Mouse (Mus musculus) hindbrain, postnatal 0 days (tissue): ENCODE data around the gene Them4. TPM values are rescaled to one million over a fixed set of nuclear protein-coding genes. Genes with fewer than 3 reads are reported as not detected.
"Not testable (repeated sequence)": the region's sequence is repeated elsewhere in the genome, so short reads cannot be mapped to it uniquely, and the experiment has no call there.

Source experiments
- ATAC-seq: fragments of 200-750 bp; cut with Nextera tagmentation; 2 replicates; pipeline ENCODE4 v1.8.0; 2017; ENCODE audit warnings: mild to moderate bottlenecking, moderate TSS enrichment, moderate library complexity
- DNase-seq: peaks from one replicate; pipeline ENCODE4 v3.0.0-alpha.2; 2015; ENCODE audit warnings: low spot score
- H3K27ac ChIP-seq: fragments of 300-500 bp; sonication (generic); 2 replicates; pipeline ENCODE4 v1.5.1; 2014; ENCODE audit warnings: mild to moderate bottlenecking
- H3K27me3 ChIP-seq: fragments of 300-500 bp; sonication (generic); 2 replicates; pipeline ENCODE4 v1.6.1; 2014; ENCODE audit warnings: low read length, mixed read lengths; ENCODE audit not compliant: insufficient read depth
- H3K36me3 ChIP-seq: fragments of 300-500 bp; sonication (generic); 2 replicates; pipeline ENCODE4 v1.6.1; 2014; ENCODE audit warnings: low read length, mixed read lengths; ENCODE audit not compliant: insufficient read depth
- H3K4me1 ChIP-seq: fragments of 300-500 bp; sonication (generic); 2 replicates; pipeline ENCODE4 v1.6.1; 2014; ENCODE audit warnings: antibody characterized with exemption, low read length, mixed read lengths; ENCODE audit not compliant: insufficient read depth
- H3K4me2 ChIP-seq: fragments of 300-500 bp; sonication (generic); 2 replicates; pipeline ENCODE4 v1.6.1; 2014; ENCODE audit warnings: low read depth, mild to moderate bottlenecking, low read length, moderate library complexity, mixed read lengths
- H3K4me3 ChIP-seq: fragments of 300-500 bp; sonication (generic); 2 replicates; pipeline ENCODE4 v1.5.1; 2014; ENCODE audit warnings: low read length
- H3K9ac ChIP-seq: fragments of 300-500 bp; sonication (generic); replicated peaks from 2 replicates; pipeline ENCODE4 v1.6.1; 2014; ENCODE audit warnings: mild to moderate bottlenecking, low read length, moderate library complexity, mixed read lengths
- H3K9me3 ChIP-seq: fragments of 300-500 bp; sonication (generic); 2 replicates; pipeline ENCODE4 v1.6.1; 2016; ENCODE audit warnings: low read length, mixed read lengths
- CTCF ChIP-seq: IDR thresholded peaks from 2 replicates; pipeline ENCODE4 v1.5.1; 2016; ENCODE audit warnings: antibody characterized with exemption, control low read depth, low read depth
- WGBS: fragments of 180-500 bp; shearing (Covaris S2); extraction: QIAGEN DNeasy Blood & Tissue Kit; methylation state at CpG from one replicate; pipeline ENCODE4 v1.1.7; 2014; 5-methylcytosine and 5-hydroxymethylcytosine counted together
- polyA plus RNA-seq: library from polyadenylated mRNA; unstranded; fragments of >200 nt; fragmentation: Nextera tagmentation; extraction: Ambion mirVana; gene quantifications from 2 replicates; pipeline ENCODE4 v1.2.1, GENCODE M21; 2015
- total RNA-seq: library from RNA; depleted of rRNA; stranded (reverse); fragments of >200 nt; gene quantifications from 2 replicates; pipeline ENCODE4 v1.2.3, GENCODE M21; 2014; rRNA removed

Gene Them4
- 14.6 and 16.4 TPM in 2 replicates for total RNA-seq
- polyA plus RNA-seq, result 66.7 and 66.9 TPM in 2 replicates

- no peaks in the 10 kb centered on the region for H3K27me3 ChIP-seq
- H3K27ac ChIP-seq, result peak within 1 kb of the TSS; percentile 81
- peak within 1 kb of the TSS; percentile 60 for H3K4me2 ChIP-seq
- H3K9me3 ChIP-seq, result no peaks in the 10 kb centered on the region
- no peaks in the 10 kb centered on the region for H3K36me3 ChIP-seq
- no peak; the same call in 1 of the 2 replicates for TF ChIP-seq CTCF
- peak; percentile 100 for ATAC-seq
- H3K9ac ChIP-seq, result peak within 1 kb of the TSS; percentile 54
- H3K4me1 ChIP-seq, result no peaks in the 10 kb centered on the region; the same call in 1 of the 2 replicates
- peak within 1 kb of the TSS; percentile 58 for H3K4me3 ChIP-seq
- 2% methylated on average over 47 of the region's 47 CpGs for WGBS
- peak; percentile 96 for DNase-seq
These were observed at the start of gene Them4 for GRCm38 (mm10) chr3:94309633-94310363. Them4 (plus strand) TSS chr3:94310089.

DNA sequence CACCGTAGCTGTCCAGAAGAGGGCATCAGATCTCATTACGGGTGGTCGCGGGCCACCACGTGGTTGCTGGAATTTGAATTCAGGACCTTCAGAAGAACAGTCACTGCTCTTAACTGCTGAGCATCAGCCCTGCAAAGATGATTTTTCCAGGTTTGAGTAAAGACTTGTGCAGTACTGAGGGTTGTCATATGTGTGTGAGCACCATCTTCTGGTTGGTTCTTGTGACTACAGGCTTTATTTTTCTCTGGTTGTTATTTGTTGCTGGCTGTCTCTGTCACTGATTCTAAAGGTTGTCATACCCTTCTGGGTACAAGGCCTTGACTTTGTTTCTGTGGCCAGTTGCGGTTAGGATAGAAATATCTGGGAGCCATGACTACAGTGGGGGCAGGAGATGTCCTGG lies 49.3 kb upstream of the Them4 start:
- peak; percentile 71; the same call in 1 of the 2 replicates for ATAC-seq
- H3K4me2 ChIP-seq, result no peak overlapping the region
- H3K4me3 ChIP-seq, result no peak overlapping the region
- no peaks in the 10 kb centered on the region for H3K36me3 ChIP-seq
- peak; percentile 72 for TF ChIP-seq CTCF
- H3K27me3 ChIP-seq, result no peaks in the 10 kb centered on the region
- H3K27ac ChIP-seq, result no peak overlapping the region
- WGBS, result 38% methylated on average over 6 of the region's 6 CpGs
- H3K4me1 ChIP-seq, result no peaks in the 10 kb centered on the region
- H3K9me3 ChIP-seq, result no peaks in the 10 kb centered on the region
- peak; percentile 67 for DNase-seq
- no peak overlapping the region for H3K9ac ChIP-seq

- H3K27me3 ChIP-seq, H3K4me1 ChIP-seq, DNase-seq, ATAC-seq, H3K36me3 ChIP-seq, H3K9ac ChIP-seq, H3K4me3 ChIP-seq, H3K4me2 ChIP-seq, H3K9me3 ChIP-seq, H3K27ac ChIP-seq: not testable (repeated sequence)
- WGBS, result 86% methylated on average over 1 of the region's 1 CpGs
These were observed 46.2 kb upstream of the Them4 start, which contains the start of gene Gm4778 for GRCm38 (mm10) chr3:94263736-94264135. Gm4778 (plus strand) TSS chr3:94264036.

DNA sequence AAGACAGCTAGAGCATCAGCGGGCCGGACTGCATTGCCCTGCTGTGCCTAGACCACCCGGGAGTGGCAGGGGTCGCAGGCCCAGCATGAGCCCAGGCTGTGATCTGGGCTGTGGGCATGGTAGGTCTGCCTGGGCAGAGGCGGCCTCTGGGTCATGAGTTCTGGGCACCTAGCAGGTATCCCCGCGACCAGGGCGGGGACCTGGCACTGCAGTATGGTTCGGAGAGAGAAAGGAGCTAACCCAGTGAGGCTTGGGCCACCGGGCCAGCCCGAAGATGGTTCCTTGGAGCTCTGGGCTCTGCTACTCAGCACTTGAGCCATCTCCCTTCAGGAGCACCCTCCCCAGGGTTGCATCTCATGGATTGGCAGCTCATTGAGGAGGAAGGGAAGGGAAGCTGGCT lies 33.9 kb upstream of the Them4 start:
- H3K9me3 ChIP-seq, result no peaks in the 10 kb centered on the region
- no peaks in the 10 kb centered on the region for H3K4me1 ChIP-seq
- H3K4me3 ChIP-seq, result no peak overlapping the region
- 83% methylated on average over 11 of the region's 11 CpGs for WGBS
- no peaks in the 10 kb centered on the region for H3K27me3 ChIP-seq
- no peak for TF ChIP-seq CTCF
- H3K4me2 ChIP-seq, result no peak overlapping the region
- H3K36me3 ChIP-seq, result no peaks in the 10 kb centered on the region
- H3K27ac ChIP-seq, result no peak overlapping the region
- no peak overlapping the region for H3K9ac ChIP-seq
- DNase-seq (no peak), ATAC-seq (no peak)

GRCm38 (mm10) chr3:94305457-94305856 lies 4.4 kb upstream of the Them4 start:
- Histone ChIP-seq H3K9me3 (no peaks in the 10 kb centered on the region), H3K27me3 (no peaks in the 10 kb centered on the region), H3K4me2 (no peak overlapping the region), H3K27ac (no peak overlapping the region), H3K4me3 (no peak overlapping the region), H3K4me1 (no peaks in the 10 kb centered on the region; the same call in 1 of the 2 replicates), H3K36me3 (no peaks in the 10 kb centered on the region), H3K9ac (no peak overlapping the region)
- TF ChIP-seq CTCF, result no peak
- DNase-seq (no peak), ATAC-seq (no peak)
- 90% methylated on average over 1 of the region's 1 CpGs for WGBS

DNA sequence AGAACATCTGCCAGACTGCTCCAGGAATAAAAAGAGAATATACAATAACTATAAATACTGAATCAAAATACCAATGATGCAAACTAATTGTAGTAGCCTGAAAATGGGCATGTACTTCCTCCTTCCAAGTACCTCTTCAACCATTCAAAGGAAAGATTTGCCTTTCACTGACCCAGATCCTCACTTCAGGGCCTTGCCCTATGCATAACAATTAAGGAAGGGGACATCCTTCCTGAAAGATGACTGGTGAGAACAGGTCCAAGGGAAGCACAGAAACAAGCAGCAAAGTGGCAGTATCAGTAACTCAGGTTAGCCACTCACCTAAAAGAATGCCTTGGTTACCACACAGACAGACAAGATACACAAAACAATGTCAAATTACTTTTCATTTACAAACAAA lies 2.9 kb upstream of the Them4 start:
- no peaks in the 10 kb centered on the region for H3K36me3 ChIP-seq
- no peak for TF ChIP-seq CTCF

GRCm38 (mm10) chr3:94310491-94310890 lies 602 bp downstream of the Them4 start:
- peak overlapping the region; percentile 54 for H3K9ac ChIP-seq
- WGBS, result 42% methylated on average over 7 of the region's 7 CpGs
- no peaks in the 10 kb centered on the region for H3K36me3 ChIP-seq
- no peaks in the 10 kb centered on the region for H3K27me3 ChIP-seq
- ATAC-seq, result no peak
- H3K9me3 ChIP-seq, result no peaks in the 10 kb centered on the region
- DNase-seq, result peak; percentile 31
- TF ChIP-seq CTCF, result no peak
- H3K4me3 ChIP-seq, result peak overlapping the region; percentile 58
- peak overlapping the region; percentile 60 for H3K4me2 ChIP-seq
- peak overlapping the region; percentile 81 for H3K27ac ChIP-seq
- no peaks in the 10 kb centered on the region; the same call in 1 of the 2 replicates for H3K4me1 ChIP-seq

More for the DNA sequence above, 2.9 kb upstream of the Them4 start:
- DNase-seq (no peak), ATAC-seq (no peak)
- Histone ChIP-seq H3K4me2 (no peak overlapping the region), H3K9ac (no peak overlapping the region), H3K27ac (no peak overlapping the region), H3K4me3 (no peak overlapping the region), H3K27me3 (no peaks in the 10 kb centered on the region), H3K9me3 (no peaks in the 10 kb centered on the region), H3K4me1 (no peaks in the 10 kb centered on the region; the same call in 1 of the 2 replicates)
